Mouse (Mus musculus): ENCODE results near the gene Mrpl58.
"Not testable (repeated sequence)": the region's sequence is repeated elsewhere in the genome, so short reads cannot be mapped to it uniquely, and the experiment has no call there.

The Mrpl58 gene

GRCm38 (mm10) chr11:115382891-115383290, 20.7 kb upstream of the Mrpl58 start:
- no peak for DNase-seq

DNA sequence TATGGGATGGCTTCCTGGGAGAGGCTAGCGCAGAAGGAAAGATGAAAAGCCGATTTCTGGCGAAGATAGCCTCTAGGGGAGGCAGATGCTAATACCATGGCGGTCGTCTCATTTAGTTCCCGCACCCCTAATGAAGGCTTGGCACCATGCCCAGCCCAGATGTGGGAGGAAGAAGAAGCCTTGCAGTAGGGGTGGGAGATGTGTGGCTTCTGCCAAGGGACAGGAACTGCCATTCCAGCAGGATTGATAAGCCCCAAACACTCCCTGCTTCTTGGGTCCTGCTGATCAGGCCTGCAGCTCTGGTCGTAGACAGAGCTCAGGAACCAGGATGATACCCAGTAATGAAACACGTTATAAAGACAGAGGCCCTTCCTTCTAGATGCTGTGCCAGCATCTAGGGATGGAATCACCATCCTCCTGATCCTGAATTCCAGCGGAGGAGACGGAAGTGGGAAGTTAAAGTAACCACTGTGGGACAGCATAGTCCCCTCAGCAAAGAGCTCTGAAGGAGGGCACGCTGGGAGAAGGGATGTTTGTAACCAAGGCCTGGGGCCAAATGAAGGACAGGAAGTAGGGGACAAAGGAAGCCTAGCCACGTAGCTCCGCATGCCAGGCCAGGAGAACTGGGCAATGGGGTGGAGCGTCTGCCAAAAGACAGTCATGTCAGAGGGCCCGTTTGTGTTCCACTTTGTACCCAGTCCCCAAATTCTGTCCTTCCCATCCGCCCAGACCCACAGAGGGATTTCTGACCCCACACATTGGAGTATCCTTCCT, 19.7 kb upstream of the Mrpl58 start:
- DNase-seq, result peak in 1 of 2 experiments; percentile 42

GRCm38 (mm10) chr11:115384587-115384986, 19.0 kb upstream of the Mrpl58 start:
- DNase-seq, result peak; percentile 42 to 47

GRCm38 (mm10) chr11:115386859-115387258, 16.7 kb upstream of the Mrpl58 start:
- DNase-seq, result not testable (repeated sequence)

- DNase-seq, result no peak
Measured at GRCm38 (mm10) chr11:115391358-115391757, 12.2 kb upstream of the Mrpl58 start.

GRCm38 (mm10) chr11:115393721-115394325, 9.7 kb upstream of the Mrpl58 start:
- DNase-seq, result no peak

- DNase-seq, result no peak
Measured at GRCm38 (mm10) chr11:115398085-115398484, 5.5 kb upstream of the Mrpl58 start.

DNA sequence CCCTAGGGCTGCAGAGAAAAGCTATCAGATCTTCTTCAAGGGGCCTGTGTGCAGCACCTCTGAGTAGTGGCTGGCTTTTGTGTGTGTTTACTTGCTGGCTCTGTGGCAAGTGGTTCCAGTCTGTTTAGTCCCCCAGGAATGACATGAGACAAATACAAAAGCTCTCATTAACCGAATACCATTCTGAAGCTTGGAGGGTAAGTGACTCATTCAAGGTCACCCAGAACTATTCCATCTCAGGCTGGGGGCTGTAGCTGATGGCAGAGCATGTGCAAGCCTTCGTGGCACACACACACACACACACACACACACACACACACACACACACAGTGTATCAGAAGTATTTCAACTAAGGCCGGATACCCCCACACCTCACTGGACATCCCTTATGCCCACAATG, 3.4 kb upstream of the Mrpl58 start:
- no peak for DNase-seq

GRCm38 (mm10) chr11:115400630-115401391, 2.7 kb upstream of the Mrpl58 start:
- peak in 1 of 2 experiments; percentile 15 for DNase-seq

DNA sequence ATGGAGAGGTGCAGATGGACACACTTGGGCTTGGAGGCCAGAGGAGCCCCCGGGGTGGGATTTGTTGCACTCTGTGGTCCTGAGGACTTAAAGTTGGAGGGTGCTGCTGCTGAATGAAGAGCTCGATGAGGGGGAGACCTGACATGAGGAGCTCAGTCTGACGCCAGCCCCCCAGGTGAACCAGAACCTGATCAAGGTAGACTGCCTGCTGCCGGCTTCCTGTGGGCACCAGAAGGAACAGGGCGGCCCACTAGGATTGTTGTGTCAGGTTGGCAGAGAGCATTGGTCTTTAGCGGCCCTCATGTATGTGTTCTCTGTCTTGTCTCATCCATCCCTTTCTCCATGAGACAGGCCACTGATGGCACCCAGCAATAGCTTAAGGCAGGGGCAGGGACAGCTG, 2.2 kb downstream of the Mrpl58 start:
- DNase-seq, result no peak

DNA sequence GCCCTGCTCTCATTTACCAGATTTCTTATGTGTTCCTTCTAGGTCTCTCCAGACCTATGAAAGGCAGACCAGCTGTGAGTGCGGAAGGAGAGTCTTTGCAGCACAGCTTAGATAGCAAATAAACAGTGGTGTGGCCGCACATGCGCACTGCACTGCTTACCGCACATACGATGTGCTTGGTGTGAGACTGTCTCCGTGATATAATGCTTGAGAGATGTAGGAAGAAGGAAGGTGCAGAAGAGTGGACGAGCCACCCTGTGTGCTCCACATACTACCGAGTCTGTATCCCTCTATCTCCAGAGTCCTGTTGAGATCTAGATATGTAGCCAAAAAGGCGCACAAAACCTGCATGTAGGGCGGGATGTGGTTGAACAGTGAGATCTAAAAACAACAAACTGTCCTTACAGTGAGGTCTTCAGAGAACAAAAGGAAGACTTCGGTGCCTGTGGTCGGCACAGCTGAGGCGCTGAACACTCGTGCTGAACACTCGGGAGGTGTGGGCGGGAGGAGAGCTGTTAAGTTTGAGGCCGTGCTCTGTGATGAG, 3.4 kb downstream of the Mrpl58 start:
- no peak for DNase-seq

DNA sequence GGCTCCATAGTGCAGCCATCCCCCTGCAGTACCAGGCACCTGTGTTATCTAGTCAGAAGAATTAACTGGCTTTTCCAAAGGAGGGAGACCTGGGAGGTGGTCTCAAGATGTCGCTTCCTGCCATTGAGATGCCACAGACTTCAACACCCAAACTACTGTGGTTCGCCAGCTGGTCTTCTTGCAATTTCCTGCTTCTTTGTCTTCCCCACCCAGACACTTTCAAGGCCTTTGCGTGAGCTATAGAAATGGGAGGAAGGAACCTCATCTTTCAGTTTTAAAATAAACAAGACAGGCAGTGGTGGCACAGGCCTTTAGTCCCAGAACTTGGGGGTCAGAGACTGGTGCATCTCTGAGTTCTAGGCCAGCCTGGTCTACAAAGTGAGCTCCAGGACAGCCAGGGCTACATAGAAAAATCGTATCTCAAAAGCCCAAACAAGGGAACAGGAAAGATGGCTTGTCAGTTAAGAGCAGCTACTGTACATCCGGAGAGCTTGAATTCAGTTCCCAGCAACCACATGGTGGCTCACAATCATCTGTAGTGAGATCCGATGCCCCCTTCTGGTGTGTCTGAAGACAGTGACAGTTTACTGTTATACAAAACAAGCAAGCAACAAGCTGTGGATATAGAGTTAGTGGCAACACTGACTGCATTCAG, 4.8 kb downstream of the Mrpl58 start:
- DNase-seq, result no peak

GRCm38 (mm10) chr11:115409556-115409955, 6.0 kb downstream of the Mrpl58 start:
- DNase-seq, result no peak

GRCm38 (mm10) chr11:115419531-115420237, 16.1 kb downstream of the Mrpl58 start, which contains the start of the genes Atp5h and Kctd2:
Atp5h (minus strand) TSS chr11:115419962.
Kctd2 (plus strand) TSS chr11:115420128.
- peak; percentile 95 to 96 for DNase-seq

DNA sequence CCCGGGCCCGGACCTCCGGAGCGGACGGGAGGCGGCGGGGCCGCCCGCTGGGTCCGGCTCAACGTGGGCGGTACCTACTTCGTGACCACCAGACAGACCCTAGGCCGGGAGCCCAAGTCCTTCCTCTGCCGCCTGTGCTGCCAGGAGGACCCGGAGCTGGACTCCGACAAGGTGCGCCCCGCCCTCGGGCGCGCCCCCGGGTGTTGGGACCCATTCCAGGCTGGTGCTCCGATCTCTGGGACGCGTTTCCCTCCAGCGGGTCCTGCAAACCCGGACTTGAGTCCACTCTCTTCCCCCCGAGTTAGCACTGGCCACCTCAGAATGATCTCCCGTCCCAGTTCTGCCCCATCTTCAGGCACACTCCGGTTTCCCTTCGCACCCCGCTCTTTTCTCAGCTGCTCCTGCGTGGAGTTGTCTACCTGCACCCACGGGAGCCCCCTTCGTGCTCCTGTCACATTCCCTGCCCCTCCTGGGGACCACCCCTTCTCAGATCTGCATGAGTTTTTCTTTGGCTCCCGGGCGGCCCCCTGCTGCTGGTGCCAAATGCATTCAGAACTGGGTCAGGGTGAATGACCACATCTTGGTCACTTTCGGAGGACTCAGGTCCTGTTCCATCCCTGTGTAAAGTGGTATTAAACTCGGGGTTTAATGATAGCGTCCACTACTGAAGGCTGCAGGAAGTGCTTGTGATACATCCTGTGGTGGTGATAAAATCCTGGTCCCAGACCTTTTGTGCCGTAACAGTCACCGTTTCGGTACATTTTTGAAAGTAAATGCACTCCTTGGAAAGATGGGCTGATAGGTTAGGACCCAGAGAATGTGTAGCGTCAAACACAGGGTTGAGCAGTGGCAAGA, 17.0 kb downstream of the Mrpl58 start:
- DNase-seq, result peak; percentile 67 to 83

GRCm38 (mm10) chr11:115421328-115421727, 17.8 kb downstream of the Mrpl58 start:
- DNase-seq, result no peak

DNA sequence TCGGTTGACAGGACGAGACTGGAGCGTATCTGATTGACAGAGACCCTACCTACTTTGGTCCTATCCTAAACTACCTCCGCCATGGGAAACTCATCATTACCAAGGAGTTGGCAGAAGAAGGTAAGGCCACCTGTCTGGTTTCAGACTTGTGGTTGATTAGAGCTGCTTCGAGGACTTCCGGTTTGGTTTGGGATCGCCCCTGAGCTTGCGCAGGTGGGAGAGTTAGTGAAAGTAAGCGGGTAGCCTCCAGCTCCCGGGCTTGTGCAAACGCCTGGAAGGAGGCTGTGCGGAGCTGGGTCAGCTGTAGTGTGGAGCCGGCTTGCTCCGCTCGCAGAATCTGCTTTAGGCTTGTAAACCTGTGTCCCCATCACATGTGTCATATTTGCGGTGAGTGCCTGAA, 18.4 kb downstream of the Mrpl58 start:
- DNase-seq, result no peak

GRCm38 (mm10) chr11:115423091-115423490, 19.5 kb downstream of the Mrpl58 start:
- no peak for DNase-seq

GRCm38 (mm10) chr11:115424666-115425065, 21.1 kb downstream of the Mrpl58 start:
- no peak for DNase-seq

GRCm38 (mm10) chr11:115425671-115426070, 22.1 kb downstream of the Mrpl58 start:
- no peak for DNase-seq

All from kidney, postnatal 36 days (tissue).